Mouse (Mus musculus): ENCODE results near the gene Slc5a8. TPM values are rescaled to one million over a fixed set of nuclear protein-coding genes. Genes with fewer than 3 reads are reported as not detected.

Gene Slc5a8
- total RNA-seq, 2 experiments from 2014 or later: not detected

GRCm38 (mm10) chr10:88970951-88971725 is 85.3 kb downstream of the Slc5a8 start:
- intact Hi-C loops (cut with DNase I): no loop called here

GRCm38 (mm10) chr10:88978932-88979331 is 93.1 kb downstream of the Slc5a8 start:
- no peak for DNase-seq (ENCODE audit: low spot score in 2 of 2)
- intact Hi-C loops (cut with DNase I): no loop called here

More at GRCm38 (mm10) chr10:88970951-88971725, 85.3 kb downstream of the Slc5a8 start:
- no peak for DNase-seq (ENCODE audit: low spot score in 2 of 2)

Other genes with a start within 250 kb of the Slc5a8 start
- gene Spic, start 201.0 kb upstream of the Slc5a8 start, total RNA-seq (2021): not detected
- 100 to 1,000 TPM; 114 to 119 TPM for gene Arl1, start 155.1 kb upstream of the Slc5a8 start, total RNA-seq (2021)
- gene Utp20, start 59.2 kb upstream of the Slc5a8 start, total RNA-seq (2021): 10 to 100 TPM; 16.2 to 17.4 TPM